Mouse (Mus musculus): ENCODE measurements around the gene Phf14. TPM values are rescaled to one million over a fixed set of nuclear protein-coding genes. Genes with fewer than 3 reads are reported as not detected.

Phf14 gene
- polyA plus RNA-seq, 1 experiment from 2014 or later, result 52.9 TPM

DNA sequence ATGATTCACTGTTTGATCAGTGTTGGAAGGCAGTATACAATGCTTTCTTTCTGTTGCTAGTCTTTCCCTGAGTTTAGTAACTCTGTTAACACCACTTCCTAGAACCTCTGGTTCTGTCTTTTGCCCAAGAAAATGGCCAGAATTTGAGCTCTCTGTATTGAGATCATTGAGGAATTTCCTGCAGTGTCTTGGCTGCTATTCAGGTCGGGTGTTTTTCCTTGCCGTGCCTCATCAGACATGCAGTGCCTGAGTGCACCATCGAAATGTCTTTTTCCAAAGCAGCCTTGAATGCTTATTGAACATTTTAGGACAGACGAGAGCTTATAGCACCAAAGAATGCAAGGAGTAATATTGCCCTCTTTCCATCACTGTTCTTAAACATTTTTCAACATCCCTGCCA, 127.0 kb downstream of the Phf14 start:
- H3K9ac ChIP-seq (ENCODE audit: low read length), result no peak overlapping the region
- no peaks in the 10 kb centered on the region for H3K36me3 ChIP-seq (ENCODE audit: control insufficient read depth, insufficient read depth, low read length)
- no peaks in the 10 kb centered on the region for H3K27me3 ChIP-seq (ENCODE audit: control insufficient read depth, insufficient read depth, low read length)
- ATAC-seq (ENCODE audit: insufficient read depth, low FRiP score), result no peak
- 66% methylated on average over 4 of the region's 4 CpGs for WGBS
- H3K4me2 ChIP-seq (ENCODE audit: low read depth, low read length), result no peak overlapping the region
- no peak overlapping the region for H3K4me3 ChIP-seq (replicated peaks; ENCODE audit: low read length)
- no peaks in the 10 kb centered on the region for H3K4me1 ChIP-seq (ENCODE audit: control insufficient read depth, insufficient read depth, low read length)
- H3K27ac ChIP-seq (ENCODE audit: low read length), result no peak overlapping the region
- peaks cover 2% of the 10 kb centered on the region; the same call in 1 of the 2 replicates for H3K9me3 ChIP-seq (replicated peaks; ENCODE audit: control insufficient read depth, low read length)

GRCm38 (mm10) chr6:12038268-12038667, 130.7 kb downstream of the Phf14 start:
- Histone ChIP-seq H3K36me3 (ENCODE audit: control insufficient read depth, insufficient read depth, low read length) (no peaks in the 10 kb centered on the region), H3K9me3 (replicated peaks; ENCODE audit: control insufficient read depth, low read length) (no peaks in the 10 kb centered on the region), H3K4me3 (replicated peaks; ENCODE audit: low read length) (no peak overlapping the region), H3K4me2 (ENCODE audit: low read depth, low read length) (no peak overlapping the region), H3K27ac (ENCODE audit: low read length) (no peak overlapping the region), H3K4me1 (ENCODE audit: control insufficient read depth, insufficient read depth, low read length) (no peaks in the 10 kb centered on the region), H3K9ac (ENCODE audit: low read length) (no peak overlapping the region), H3K27me3 (ENCODE audit: control insufficient read depth, insufficient read depth, low read length) (no peaks in the 10 kb centered on the region)
- ATAC-seq (ENCODE audit: insufficient read depth, low FRiP score), result no peak
- WGBS, result 81% methylated on average over 7 of the region's 7 CpGs

DNA sequence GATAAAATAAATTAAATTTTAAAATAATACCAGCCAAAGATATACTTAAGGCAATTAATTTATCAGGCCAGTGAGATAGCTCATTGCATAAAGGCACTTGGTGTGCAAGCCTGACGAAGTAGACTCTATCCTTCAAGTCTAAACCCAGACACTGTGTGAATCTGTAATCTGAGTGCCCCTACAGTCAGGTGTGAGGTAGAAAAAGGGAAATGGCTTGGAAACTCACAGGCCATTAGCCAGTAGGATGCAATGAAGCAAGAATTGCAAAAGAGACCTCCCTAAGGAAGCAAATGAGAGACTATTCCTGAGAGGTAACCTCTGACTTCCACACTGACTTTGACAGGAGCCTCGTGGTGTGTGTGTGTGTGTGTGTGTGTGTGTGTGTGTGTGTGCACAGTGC, 145.3 kb downstream of the Phf14 start:
- Histone ChIP-seq H3K27me3 (ENCODE audit: control insufficient read depth, insufficient read depth, low read length) (no peaks in the 10 kb centered on the region), H3K27ac (ENCODE audit: low read length) (no peak overlapping the region), H3K4me2 (ENCODE audit: low read depth, low read length) (no peak overlapping the region), H3K9me3 (replicated peaks; ENCODE audit: control insufficient read depth, low read length) (no peaks in the 10 kb centered on the region), H3K36me3 (ENCODE audit: control insufficient read depth, insufficient read depth, low read length) (0 out of 2 replicates have a peak, but pooled peaks cover 3% of the 10 kb centered on the region), H3K4me3 (replicated peaks; ENCODE audit: low read length) (no peak overlapping the region), H3K4me1 (ENCODE audit: control insufficient read depth, insufficient read depth, low read length) (no peaks in the 10 kb centered on the region), H3K9ac (ENCODE audit: low read length) (no peak overlapping the region)
- 93% methylated on average over 2 of the region's 2 CpGs for WGBS
- ATAC-seq (ENCODE audit: insufficient read depth, low FRiP score), result no peak

GRCm38 (mm10) chr6:12054149-12054548, 146.5 kb downstream of the Phf14 start:
- Histone ChIP-seq H3K27me3 (ENCODE audit: control insufficient read depth, insufficient read depth, low read length) (no peaks in the 10 kb centered on the region), H3K36me3 (ENCODE audit: control insufficient read depth, insufficient read depth, low read length) (no peaks in the 10 kb centered on the region), H3K9ac (ENCODE audit: low read length) (no peak overlapping the region), H3K4me2 (ENCODE audit: low read depth, low read length) (no peak overlapping the region), H3K4me3 (replicated peaks; ENCODE audit: low read length) (no peak overlapping the region), H3K9me3 (replicated peaks; ENCODE audit: control insufficient read depth, low read length) (no peaks in the 10 kb centered on the region), H3K27ac (ENCODE audit: low read length) (no peak overlapping the region), H3K4me1 (ENCODE audit: control insufficient read depth, insufficient read depth, low read length) (no peaks in the 10 kb centered on the region)
- 57% methylated on average over 3 of the region's 3 CpGs for WGBS
- no peak for ATAC-seq (ENCODE audit: insufficient read depth, low FRiP score)

- Histone ChIP-seq H3K9me3 (replicated peaks; ENCODE audit: control insufficient read depth, low read length) (no peaks in the 10 kb centered on the region), H3K9ac (ENCODE audit: low read length) (no peak overlapping the region), H3K27me3 (ENCODE audit: control insufficient read depth, insufficient read depth, low read length) (no peaks in the 10 kb centered on the region), H3K4me1 (ENCODE audit: control insufficient read depth, insufficient read depth, low read length) (no peaks in the 10 kb centered on the region), H3K4me3 (replicated peaks; ENCODE audit: low read length) (no peak overlapping the region), H3K27ac (ENCODE audit: low read length) (no peak overlapping the region), H3K4me2 (ENCODE audit: low read depth, low read length) (no peak overlapping the region), H3K36me3 (ENCODE audit: control insufficient read depth, insufficient read depth, low read length) (no peaks in the 10 kb centered on the region)
- no peak for ATAC-seq (ENCODE audit: insufficient read depth, low FRiP score)
- 80% methylated on average over 5 of the region's 5 CpGs for WGBS
Observed at GRCm38 (mm10) chr6:12058717-12059116, 151.1 kb downstream of the Phf14 start.

GRCm38 (mm10) chr6:12059971-12060370, 152.4 kb downstream of the Phf14 start:
- H3K36me3 ChIP-seq (ENCODE audit: control insufficient read depth, insufficient read depth, low read length), result no peaks in the 10 kb centered on the region
- H3K27me3 ChIP-seq (ENCODE audit: control insufficient read depth, insufficient read depth, low read length), result no peaks in the 10 kb centered on the region
- no peak overlapping the region for H3K4me2 ChIP-seq (ENCODE audit: low read depth, low read length)
- WGBS, result 85% methylated on average over 7 of the region's 7 CpGs
- ATAC-seq (ENCODE audit: insufficient read depth, low FRiP score), result no peak
- no peaks in the 10 kb centered on the region for H3K4me1 ChIP-seq (ENCODE audit: control insufficient read depth, insufficient read depth, low read length)
- H3K9me3 ChIP-seq (replicated peaks; ENCODE audit: control insufficient read depth, low read length), result no peaks in the 10 kb centered on the region
- no peak overlapping the region for H3K9ac ChIP-seq (ENCODE audit: low read length)
- H3K4me3 ChIP-seq (replicated peaks; ENCODE audit: low read length), result no peak overlapping the region
- H3K27ac ChIP-seq (ENCODE audit: low read length), result no peak overlapping the region

DNA sequence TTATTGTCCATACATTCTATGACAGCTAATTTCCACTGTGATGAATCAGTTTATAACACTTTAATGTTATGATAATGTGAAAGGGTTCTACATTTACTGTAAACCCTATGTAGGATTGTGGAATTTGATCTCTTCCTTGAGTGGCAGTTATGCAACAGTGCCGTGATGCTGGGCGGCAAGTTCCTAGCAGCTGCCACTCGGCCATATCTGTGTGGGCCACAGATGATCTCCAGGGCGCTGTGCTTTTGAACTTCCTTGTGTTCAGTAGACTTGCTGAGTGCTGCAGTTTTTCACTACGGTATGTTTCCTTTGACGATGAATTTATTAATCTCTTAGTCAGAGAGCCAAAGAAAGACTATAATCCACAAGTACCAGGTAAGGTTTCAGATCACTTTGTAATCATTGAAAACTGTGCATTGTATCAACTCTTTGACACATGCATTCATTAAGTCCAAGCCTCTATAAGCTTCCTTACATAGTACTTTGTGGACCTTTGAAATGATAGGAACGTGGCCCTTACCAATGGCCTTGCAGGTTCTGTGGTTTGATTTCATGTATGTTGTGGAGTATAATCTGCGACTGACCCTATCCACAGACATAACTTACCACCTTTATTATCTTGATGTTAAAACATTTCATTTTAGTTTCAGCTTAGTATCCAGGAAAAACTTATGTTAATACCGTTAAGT, 153.0 kb downstream of the Phf14 start:
- WGBS, result 80% methylated on average over 9 of the region's 9 CpGs
- Histone ChIP-seq H3K27me3 (ENCODE audit: control insufficient read depth, insufficient read depth, low read length) (no peaks in the 10 kb centered on the region), H3K36me3 (ENCODE audit: control insufficient read depth, insufficient read depth, low read length) (no peaks in the 10 kb centered on the region), H3K4me1 (ENCODE audit: control insufficient read depth, insufficient read depth, low read length) (no peaks in the 10 kb centered on the region), H3K4me2 (ENCODE audit: low read depth, low read length) (no peak overlapping the region), H3K27ac (ENCODE audit: low read length) (no peak overlapping the region), H3K9me3 (replicated peaks; ENCODE audit: control insufficient read depth, low read length) (no peaks in the 10 kb centered on the region), H3K4me3 (replicated peaks; ENCODE audit: low read length) (no peak overlapping the region), H3K9ac (ENCODE audit: low read length) (no peak overlapping the region)
- no peak for ATAC-seq (ENCODE audit: insufficient read depth, low FRiP score)

- whole genome bisulfite sequencing, result 83% methylated on average over 4 of the region's 4 CpGs
- H3K4me2 ChIP-seq (ENCODE audit: low read depth, low read length), result no peak overlapping the region
- ATAC-seq (ENCODE audit: insufficient read depth, low FRiP score), result no peak
Observed at GRCm38 (mm10) chr6:12067956-12068355, 160.3 kb downstream of the Phf14 start.

DNA sequence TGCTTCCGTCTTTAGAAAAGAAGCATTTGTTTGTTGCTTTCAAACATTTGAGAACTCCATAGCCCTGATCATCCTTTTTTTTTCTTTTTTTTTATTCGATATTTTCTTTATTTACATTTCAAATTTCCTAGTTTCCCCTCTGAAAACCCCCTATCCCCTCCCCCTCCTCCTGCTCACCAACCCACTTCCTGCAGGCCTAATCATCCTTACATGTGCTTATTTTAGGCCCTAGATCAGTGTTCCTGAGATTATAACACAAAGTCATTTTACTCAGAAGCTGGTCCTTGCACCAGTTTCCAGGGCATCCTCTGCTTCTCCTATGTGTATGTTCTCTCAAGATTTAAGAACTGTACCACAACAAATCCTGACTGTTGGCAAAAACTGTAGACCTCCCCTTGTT, 161.7 kb downstream of the Phf14 start:
- no peak for ATAC-seq (ENCODE audit: insufficient read depth, low FRiP score)
- Histone ChIP-seq H3K36me3 (ENCODE audit: control insufficient read depth, insufficient read depth, low read length) (peaks cover 3% of the 10 kb centered on the region; the same call in 1 of the 2 replicates), H3K27ac (ENCODE audit: low read length) (no peak overlapping the region), H3K4me1 (ENCODE audit: control insufficient read depth, insufficient read depth, low read length) (no peaks in the 10 kb centered on the region), H3K9me3 (replicated peaks; ENCODE audit: control insufficient read depth, low read length) (no peaks in the 10 kb centered on the region), H3K9ac (ENCODE audit: low read length) (no peak overlapping the region), H3K4me2 (ENCODE audit: low read depth, low read length) (no peak overlapping the region), H3K4me3 (replicated peaks; ENCODE audit: low read length) (no peak overlapping the region), H3K27me3 (ENCODE audit: control insufficient read depth, insufficient read depth, low read length) (no peaks in the 10 kb centered on the region)
- WGBS, result 75% methylated on average over 2 of the region's 2 CpGs

More at GRCm38 (mm10) chr6:12067956-12068355, 160.3 kb downstream of the Phf14 start:
- no peak overlapping the region for H3K27ac ChIP-seq (ENCODE audit: low read length)
- H3K9ac ChIP-seq (ENCODE audit: low read length), result no peak overlapping the region
- no peaks in the 10 kb centered on the region for H3K27me3 ChIP-seq (ENCODE audit: control insufficient read depth, insufficient read depth, low read length)
- no peaks in the 10 kb centered on the region for H3K9me3 ChIP-seq (replicated peaks; ENCODE audit: control insufficient read depth, low read length)
- H3K36me3 ChIP-seq (ENCODE audit: control insufficient read depth, insufficient read depth, low read length), result peaks cover 3% of the 10 kb centered on the region; the same call in 1 of the 2 replicates
- no peak overlapping the region for H3K4me3 ChIP-seq (replicated peaks; ENCODE audit: low read length)
- no peaks in the 10 kb centered on the region for H3K4me1 ChIP-seq (ENCODE audit: control insufficient read depth, insufficient read depth, low read length)

Data from stomach, embryonic 16.5 days (tissue).